Mouse (Mus musculus) lung, postnatal 25 days (tissue): ENCODE data around the gene Prkab2.

Source experiments
- DNase-seq: peaks from one replicate; pipeline ENCODE4 v3.0.0; 2022; ENCODE audit warnings: low spot score

The Prkab2 gene

GRCm38 (mm10) chr3:97693806-97694205 is 35.8 kb downstream of the Prkab2 start:
- peak; percentile 56 for DNase-seq

- DNase-seq = no peak
These were observed 38.9 kb downstream of the Prkab2 start for GRCm38 (mm10) chr3:97696866-97697265.

DNA sequence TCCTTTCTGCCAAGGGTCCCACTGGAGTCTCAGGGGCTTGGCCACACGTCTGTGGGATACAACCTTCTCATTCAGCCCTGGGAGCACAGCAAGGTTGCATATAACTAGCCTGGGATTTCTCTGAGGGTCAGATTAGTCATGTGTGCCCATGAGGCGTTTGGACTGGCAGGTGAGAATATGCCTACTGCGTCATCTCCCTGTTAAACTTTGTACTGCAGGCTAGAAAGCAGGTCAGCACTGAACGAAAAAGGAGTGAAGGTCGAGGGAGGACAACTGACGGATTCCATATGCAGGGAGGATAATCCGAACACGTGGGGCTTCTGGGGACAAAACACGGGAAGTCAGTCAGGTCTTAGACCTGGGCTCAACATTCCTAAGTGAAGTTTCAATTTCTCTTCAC is 39.3 kb downstream of the Prkab2 start:
- DNase-seq = no peak

DNA sequence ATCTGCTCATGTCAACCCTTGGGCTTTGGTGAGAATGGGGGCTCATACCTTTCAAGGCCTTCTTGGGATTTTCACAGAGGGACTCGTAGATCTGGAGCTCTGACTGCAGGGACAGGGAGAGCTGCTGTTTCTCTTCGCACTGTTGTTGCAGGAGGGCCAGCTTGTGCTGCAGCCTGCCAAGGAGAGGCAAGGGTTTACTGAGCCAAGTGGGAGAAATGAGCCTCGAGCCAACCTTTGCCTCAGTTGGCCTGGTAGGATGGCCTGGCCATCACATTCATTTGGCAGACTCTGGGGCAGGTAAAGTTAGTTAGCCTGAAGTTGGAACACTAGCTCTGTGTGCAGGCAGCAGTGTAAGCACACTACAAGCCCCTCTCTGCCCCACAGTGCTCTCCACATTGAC is 41.1 kb downstream of the Prkab2 start:
- no peak for DNase-seq

GRCm38 (mm10) chr3:97701198-97701597 is 43.2 kb downstream of the Prkab2 start:
- peak; percentile 34 for DNase-seq

GRCm38 (mm10) chr3:97702448-97703080 is 44.6 kb downstream of the Prkab2 start:
- DNase-seq = no peak

DNA sequence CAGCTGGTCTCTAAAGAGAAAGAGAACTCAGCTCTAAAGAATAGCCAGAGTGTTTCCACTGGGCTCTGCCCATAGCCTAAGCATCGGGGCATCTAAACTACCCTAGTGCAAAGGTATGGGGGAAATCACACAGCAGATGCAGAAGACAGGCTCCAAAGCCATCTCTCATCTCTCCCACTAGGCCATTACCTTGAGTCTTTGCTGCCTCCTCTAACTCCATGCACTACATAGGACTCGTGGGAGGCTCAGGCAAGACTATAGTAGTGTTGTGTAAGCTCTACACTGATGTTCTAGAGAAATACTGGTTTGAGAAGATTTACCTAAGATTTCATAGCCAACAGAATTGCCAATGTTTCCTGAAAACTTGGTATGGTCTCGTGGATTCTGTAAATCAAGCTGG is 47.5 kb downstream of the Prkab2 start:
- DNase-seq = no peak

- DNase-seq = no peak
These were observed 48.6 kb downstream of the Prkab2 start for GRCm38 (mm10) chr3:97706561-97706960.

GRCm38 (mm10) chr3:97710134-97710533 is 52.1 kb downstream of the Prkab2 start:
- DNase-seq = no peak

DNA sequence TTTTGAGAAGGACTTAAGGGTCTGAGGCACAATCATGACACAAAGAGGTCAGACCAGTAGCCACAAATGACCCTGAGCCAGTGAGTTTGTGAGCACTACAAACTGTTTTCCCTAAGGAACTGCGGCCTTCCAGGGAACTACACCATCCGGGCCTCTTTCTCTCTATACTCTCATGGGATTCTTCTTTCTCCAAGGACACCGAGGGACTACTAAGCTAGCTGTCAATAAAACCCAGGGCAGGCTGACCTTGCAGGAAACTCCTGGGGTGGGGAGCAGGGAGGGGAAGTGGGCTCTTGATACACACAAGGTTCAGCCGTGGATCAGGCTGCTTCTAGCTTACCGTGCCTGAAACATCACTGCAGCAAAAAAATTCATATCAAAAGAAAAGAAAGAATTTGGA is 52.9 kb downstream of the Prkab2 start:
- DNase-seq = no peak

- no peak for DNase-seq
These were observed 57.9 kb downstream of the Prkab2 start for GRCm38 (mm10) chr3:97715922-97716321.

GRCm38 (mm10) chr3:97719116-97719515 is 61.1 kb downstream of the Prkab2 start:
- DNase-seq = no peak
